Mouse (Mus musculus): ENCODE data around the gene Otub1. TPM values are rescaled to one million over a fixed set of nuclear protein-coding genes. Genes with fewer than 3 reads are reported as not detected.
A peak's percentile ranks its signal among the peaks of the same experiment; 100 is the strongest.

Gene Otub1
- polyA plus RNA-seq, 1 experiment = 176 TPM

GRCm38 (mm10) chr19:7236011-7236410 is 29.9 kb upstream of the Otub1 start:
- peaks cover 8% of the 10 kb centered on the region for H3K4me1 ChIP-seq (replicated peaks; ENCODE audit: control insufficient read depth, insufficient read depth, low read length)
- H3K36me3 ChIP-seq (ENCODE audit: control insufficient read depth, insufficient read depth, low read length) = peaks cover 18% of the 10 kb centered on the region
- no peak for DNase-seq
- 96% methylated on average over 2 of the region's 2 CpGs for WGBS
- H3K27me3 ChIP-seq (ENCODE audit: control insufficient read depth, insufficient read depth, low read length) = no peaks in the 10 kb centered on the region
- TF ChIP-seq CTCF (IDR thresholded peaks at IDR 0.05; ENCODE audit: borderline replicate concordance, control insufficient read depth, extremely low read depth, insufficient read depth, low read length, poor library complexity) = no peak
- no peak for TF ChIP-seq POLR2A (IDR thresholded peaks at IDR 0.05; ENCODE audit: control insufficient read depth, extremely low read depth, insufficient read depth, low read length, poor library complexity)
- H3K4me3 ChIP-seq (ENCODE audit: control insufficient read depth, insufficient read depth, low read length) = no peak overlapping the region
- no peak overlapping the region for H3K27ac ChIP-seq (ENCODE audit: control insufficient read depth, insufficient read depth, low read length)

GRCm38 (mm10) chr19:7235461-7235860 is 29.3 kb upstream of the Otub1 start:
- Histone ChIP-seq H3K27ac (ENCODE audit: control insufficient read depth, insufficient read depth, low read length) (no peak overlapping the region), H3K27me3 (ENCODE audit: control insufficient read depth, insufficient read depth, low read length) (no peaks in the 10 kb centered on the region), H3K36me3 (ENCODE audit: control insufficient read depth, insufficient read depth, low read length) (peaks cover 18% of the 10 kb centered on the region), H3K4me1 (replicated peaks; ENCODE audit: control insufficient read depth, insufficient read depth, low read length) (peaks cover 8% of the 10 kb centered on the region), H3K4me3 (ENCODE audit: control insufficient read depth, insufficient read depth, low read length) (no peak overlapping the region)
- TF ChIP-seq POLR2A (IDR thresholded peaks at IDR 0.05; ENCODE audit: control insufficient read depth, extremely low read depth, insufficient read depth, low read length, poor library complexity) (no peak), CTCF (IDR thresholded peaks at IDR 0.05; ENCODE audit: borderline replicate concordance, control insufficient read depth, extremely low read depth, insufficient read depth, low read length, poor library complexity) (no peak)
- no peak for DNase-seq
- WGBS = 95% methylated on average over 9 of the region's 9 CpGs

- Histone ChIP-seq H3K27me3 (ENCODE audit: control insufficient read depth, insufficient read depth, low read length) (no peaks in the 10 kb centered on the region), H3K36me3 (ENCODE audit: control insufficient read depth, insufficient read depth, low read length) (peaks cover 26% of the 10 kb centered on the region), H3K27ac (ENCODE audit: control insufficient read depth, insufficient read depth, low read length) (no peak overlapping the region), H3K4me1 (replicated peaks; ENCODE audit: control insufficient read depth, insufficient read depth, low read length) (no peaks in the 10 kb centered on the region), H3K4me3 (ENCODE audit: control insufficient read depth, insufficient read depth, low read length) (no peak overlapping the region)
- peak; percentile 82 for DNase-seq
- 47% methylated on average over 8 of the region's 8 CpGs for WGBS
- no peak for TF ChIP-seq POLR2A (IDR thresholded peaks at IDR 0.05; ENCODE audit: control insufficient read depth, extremely low read depth, insufficient read depth, low read length, poor library complexity)
- TF ChIP-seq CTCF (IDR thresholded peaks at IDR 0.05; ENCODE audit: borderline replicate concordance, control insufficient read depth, extremely low read depth, insufficient read depth, low read length, poor library complexity) = peak; percentile 76; the same call in 1 of the 2 replicates
These were observed 28.6 kb upstream of the Otub1 start for GRCm38 (mm10) chr19:7234537-7235221.

GRCm38 (mm10) chr19:7226511-7226914 is 20.4 kb upstream of the Otub1 start:
- Histone ChIP-seq H3K27ac (ENCODE audit: control insufficient read depth, insufficient read depth, low read length) (no peak overlapping the region), H3K4me1 (replicated peaks; ENCODE audit: control insufficient read depth, insufficient read depth, low read length) (no peaks in the 10 kb centered on the region), H3K36me3 (ENCODE audit: control insufficient read depth, insufficient read depth, low read length) (peaks cover 32% of the 10 kb centered on the region), H3K27me3 (ENCODE audit: control insufficient read depth, insufficient read depth, low read length) (no peaks in the 10 kb centered on the region), H3K4me3 (ENCODE audit: control insufficient read depth, insufficient read depth, low read length) (no peak overlapping the region)
- 63% methylated on average over 6 of the region's 6 CpGs for WGBS
- DNase-seq = no peak
- TF ChIP-seq CTCF (IDR thresholded peaks at IDR 0.05; ENCODE audit: borderline replicate concordance, control insufficient read depth, extremely low read depth, insufficient read depth, low read length, poor library complexity) (no peak), POLR2A (IDR thresholded peaks at IDR 0.05; ENCODE audit: control insufficient read depth, extremely low read depth, insufficient read depth, low read length, poor library complexity) (no peak)

- Histone ChIP-seq H3K4me1 (replicated peaks; ENCODE audit: control insufficient read depth, insufficient read depth, low read length) (no peaks in the 10 kb centered on the region), H3K36me3 (ENCODE audit: control insufficient read depth, insufficient read depth, low read length) (peaks cover 27% of the 10 kb centered on the region), H3K27ac (ENCODE audit: control insufficient read depth, insufficient read depth, low read length) (no peak overlapping the region), H3K4me3 (ENCODE audit: control insufficient read depth, insufficient read depth, low read length) (no peak overlapping the region), H3K27me3 (ENCODE audit: control insufficient read depth, insufficient read depth, low read length) (no peaks in the 10 kb centered on the region)
- TF ChIP-seq POLR2A (IDR thresholded peaks at IDR 0.05; ENCODE audit: control insufficient read depth, extremely low read depth, insufficient read depth, low read length, poor library complexity) (no peak), CTCF (IDR thresholded peaks at IDR 0.05; ENCODE audit: borderline replicate concordance, control insufficient read depth, extremely low read depth, insufficient read depth, low read length, poor library complexity) (no peak)
- DNase-seq = no peak
- WGBS = 95% methylated on average over 9 of the region's 9 CpGs
These were observed 19.1 kb upstream of the Otub1 start for GRCm38 (mm10) chr19:7225096-7225690.

GRCm38 (mm10) chr19:7224253-7224652 is 18.1 kb upstream of the Otub1 start:
- DNase-seq = no peak
- TF ChIP-seq POLR2A (IDR thresholded peaks at IDR 0.05; ENCODE audit: control insufficient read depth, extremely low read depth, insufficient read depth, low read length, poor library complexity) = no peak
- TF ChIP-seq CTCF (IDR thresholded peaks at IDR 0.05; ENCODE audit: borderline replicate concordance, control insufficient read depth, extremely low read depth, insufficient read depth, low read length, poor library complexity) = no peak
- 99% methylated on average over 3 of the region's 3 CpGs for WGBS
- no peak overlapping the region for H3K27ac ChIP-seq (ENCODE audit: control insufficient read depth, insufficient read depth, low read length)
- H3K36me3 ChIP-seq (ENCODE audit: control insufficient read depth, insufficient read depth, low read length) = peaks cover 18% of the 10 kb centered on the region
- H3K4me3 ChIP-seq (ENCODE audit: control insufficient read depth, insufficient read depth, low read length) = no peak overlapping the region
- no peaks in the 10 kb centered on the region for H3K4me1 ChIP-seq (replicated peaks; ENCODE audit: control insufficient read depth, insufficient read depth, low read length)
- H3K27me3 ChIP-seq (ENCODE audit: control insufficient read depth, insufficient read depth, low read length) = no peaks in the 10 kb centered on the region

Measured in thymus, adult 2 months (tissue).